Mouse (Mus musculus): Measurements from ENCODE around the gene Rps6kb1.

- TF ChIP-seq CTCF (IDR thresholded peaks at IDR 0.05; ENCODE audit: extremely low read depth, insufficient read depth, low read length), result no peak
- no peak for TF ChIP-seq POLR2A (IDR thresholded peaks at IDR 0.05; ENCODE audit: extremely low read depth, insufficient read depth, low read length)
Observed at GRCm38 (mm10) chr11:86503121-86503520, 41.5 kb downstream of the Rps6kb1 start.

Data from cortical plate, adult 2 months (tissue).